Mouse (Mus musculus): ENCODE measurements around the gene Eprs.

Gene Eprs

DNA sequence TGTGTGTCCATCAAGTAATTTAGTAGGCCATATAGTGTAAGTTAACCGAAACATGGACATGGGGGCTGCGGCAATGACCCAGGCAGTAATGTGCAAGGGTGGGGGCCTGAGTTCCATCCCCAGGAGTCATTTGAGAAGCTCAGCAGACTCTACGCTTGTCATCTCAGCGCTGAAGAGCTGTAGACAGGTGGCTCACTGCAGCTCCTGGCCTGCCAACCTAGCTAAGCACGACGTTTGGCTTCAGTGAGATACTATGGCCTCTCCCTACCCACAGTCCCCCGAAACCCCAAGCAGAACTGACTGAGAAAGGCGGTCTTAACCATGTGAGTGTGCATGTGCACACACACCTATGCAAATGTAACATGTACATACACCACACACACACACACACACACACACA is 88.2 kb downstream of the Eprs start:
- no peak for DNase-seq (ENCODE audit: low read depth, low spot score)

DNA sequence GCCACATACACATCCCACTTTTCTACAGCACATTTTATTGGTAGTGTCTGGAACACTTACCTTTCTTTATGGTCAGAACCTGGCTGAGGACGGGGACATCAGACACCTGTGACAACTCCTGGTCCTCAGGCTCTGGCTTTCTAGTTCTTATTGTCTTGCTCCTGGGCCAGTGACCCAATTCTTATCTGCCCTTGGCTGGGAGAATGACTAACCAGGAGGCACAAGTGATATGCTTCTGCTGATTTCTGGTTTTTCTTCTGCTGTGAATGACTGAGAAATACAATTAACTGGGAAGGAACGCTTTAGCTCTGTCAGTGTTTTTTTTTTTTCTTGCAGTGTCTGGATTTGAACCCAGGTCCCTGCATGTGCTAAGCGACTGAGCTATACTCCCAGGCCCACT is 88.7 kb downstream of the Eprs start:
- DNase-seq (ENCODE audit: low read depth, low spot score): no peak

DNA sequence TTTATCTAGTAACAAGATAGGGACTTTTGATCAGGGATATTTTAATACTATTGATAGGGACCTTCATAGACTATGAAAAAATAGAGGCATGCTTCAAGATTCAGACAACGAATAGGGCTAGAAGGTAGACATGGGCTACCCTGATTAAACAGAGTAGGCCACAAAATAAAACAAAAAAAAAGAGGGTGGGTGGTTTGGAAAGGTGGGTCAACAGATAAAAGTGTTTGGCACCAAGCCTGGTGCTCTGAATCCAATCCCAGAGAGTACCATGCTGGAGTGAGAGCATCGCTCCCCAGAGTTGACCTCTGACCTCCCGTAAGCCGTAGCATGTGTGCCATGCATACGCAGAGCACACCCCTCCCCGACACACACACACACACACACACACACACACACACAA is 89.6 kb downstream of the Eprs start:
- no peak for DNase-seq (ENCODE audit: low read depth, low spot score)

DNA sequence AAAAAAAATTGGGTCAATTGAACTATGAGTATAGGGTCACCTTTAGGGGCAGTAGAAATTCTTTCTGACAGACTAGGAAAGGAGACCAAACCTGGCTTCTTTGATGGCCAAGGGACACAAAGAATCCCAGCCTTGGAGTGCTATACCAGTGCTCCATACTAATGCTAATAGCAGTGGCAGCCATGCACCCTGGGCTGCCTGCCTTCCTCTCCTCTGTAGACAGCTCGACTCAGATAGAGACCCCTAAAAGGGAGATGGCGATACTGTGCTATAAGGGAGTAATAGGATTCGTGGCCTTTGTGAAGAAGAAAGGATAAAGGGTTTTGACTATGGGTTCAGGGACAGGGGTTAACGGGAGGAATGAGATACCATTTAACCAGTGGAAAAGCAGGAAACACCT is 91.3 kb downstream of the Eprs start:
- no peak for DNase-seq (ENCODE audit: low read depth, low spot score)

DNA sequence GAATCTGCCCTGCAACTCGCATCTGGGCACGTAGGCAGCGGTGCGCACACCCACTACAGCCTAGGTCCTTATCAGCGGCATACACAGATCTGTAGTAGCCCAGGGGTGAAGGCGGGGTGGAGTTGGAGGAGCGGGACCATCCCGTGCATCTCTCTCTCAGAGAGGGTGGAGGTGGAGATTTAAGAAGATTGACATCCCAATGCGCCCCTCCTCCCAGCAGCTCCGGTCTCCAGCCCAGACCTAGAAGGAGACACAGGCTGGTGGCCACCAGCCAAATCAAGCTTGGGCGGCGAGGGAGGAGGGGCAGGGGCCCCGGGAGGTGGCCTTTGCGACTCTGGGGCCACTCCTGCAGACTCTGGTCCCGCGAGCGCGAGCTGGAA is 91.7 kb downstream of the Eprs start, which contains the start of gene Slc30a10:
Slc30a10 (plus strand) TSS at position 274 of the 380 bp plus-strand sequence.
- DNase-seq (ENCODE audit: low read depth, low spot score): no peak

DNA sequence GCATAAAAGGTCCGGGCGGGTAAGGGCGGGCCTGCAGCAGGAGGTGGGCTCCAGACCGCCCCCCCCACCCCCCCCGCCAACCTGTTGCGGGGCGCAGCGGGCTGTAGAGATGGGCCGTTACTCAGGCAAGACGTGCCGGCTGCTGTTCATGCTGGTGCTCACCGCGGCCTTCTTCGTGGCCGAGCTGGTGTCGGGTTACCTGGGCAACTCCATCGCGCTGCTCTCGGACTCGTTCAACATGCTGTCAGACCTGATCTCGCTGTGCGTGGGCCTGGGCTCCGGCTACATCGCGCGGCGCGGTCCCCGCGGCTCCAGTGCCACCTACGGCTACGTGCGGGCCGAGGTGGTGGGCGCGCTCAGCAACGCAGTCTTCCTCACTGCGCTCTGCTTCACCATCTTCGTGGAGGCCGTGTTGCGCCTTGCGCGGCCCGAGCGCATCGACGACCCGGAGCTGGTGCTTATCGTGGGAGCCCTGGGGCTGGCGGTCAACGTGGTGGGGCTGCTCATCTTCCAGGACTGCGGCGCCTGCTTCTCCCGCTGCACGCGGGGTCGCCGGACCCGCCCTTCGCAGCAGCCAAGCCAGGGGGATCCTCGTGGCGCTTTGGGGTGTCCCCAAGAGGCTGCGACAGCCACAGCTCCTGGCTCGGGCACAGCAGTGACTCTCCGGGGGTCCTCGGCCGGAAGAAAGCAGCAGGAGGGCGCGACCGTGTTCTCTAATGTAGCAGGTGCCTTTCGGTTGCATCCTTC is 92.3 kb downstream of the Eprs start:
- DNase-seq (ENCODE audit: low read depth, low spot score): no peak

DNA sequence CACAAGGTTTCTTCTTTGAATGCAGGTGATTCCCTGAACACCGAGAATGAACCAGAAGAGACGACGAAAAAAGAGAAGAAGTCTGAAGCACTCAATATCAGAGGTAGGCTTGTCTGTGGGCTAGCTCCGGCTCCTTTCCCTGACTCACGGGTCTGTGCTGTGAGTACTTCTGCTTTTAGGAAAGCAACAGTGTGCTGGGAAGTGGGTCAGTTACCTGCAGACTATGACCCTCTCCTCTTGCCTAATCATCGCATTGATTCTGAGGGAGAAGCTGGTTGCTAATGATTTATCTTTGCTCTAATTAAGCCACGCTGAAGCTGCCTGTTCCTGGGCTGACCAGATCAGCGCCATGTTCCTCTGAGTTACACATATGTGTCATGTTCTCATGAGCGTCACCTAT is 93.5 kb downstream of the Eprs start:
- no peak for DNase-seq (ENCODE audit: low read depth, low spot score)

DNA sequence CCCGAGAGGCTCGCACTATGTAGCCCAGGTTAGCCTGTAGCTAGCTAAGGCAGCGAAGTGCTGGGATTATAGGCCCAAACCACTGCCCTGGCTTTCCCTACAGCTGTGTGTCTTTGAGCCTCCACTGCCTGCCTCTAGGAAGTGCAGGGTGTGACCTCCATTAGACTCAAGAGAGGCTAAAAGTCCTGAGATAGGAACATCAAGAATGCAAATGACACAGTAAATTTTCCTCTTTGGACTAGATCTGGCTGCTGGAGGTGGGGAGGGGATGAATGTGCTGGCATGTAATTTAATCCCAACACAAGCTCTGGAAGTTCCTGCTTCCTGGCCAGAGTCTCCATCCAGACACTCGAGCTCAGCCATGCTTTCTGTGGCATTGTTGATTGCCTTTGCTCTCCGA is 97.3 kb downstream of the Eprs start:
- DNase-seq (ENCODE audit: low read depth, low spot score): no peak

DNA sequence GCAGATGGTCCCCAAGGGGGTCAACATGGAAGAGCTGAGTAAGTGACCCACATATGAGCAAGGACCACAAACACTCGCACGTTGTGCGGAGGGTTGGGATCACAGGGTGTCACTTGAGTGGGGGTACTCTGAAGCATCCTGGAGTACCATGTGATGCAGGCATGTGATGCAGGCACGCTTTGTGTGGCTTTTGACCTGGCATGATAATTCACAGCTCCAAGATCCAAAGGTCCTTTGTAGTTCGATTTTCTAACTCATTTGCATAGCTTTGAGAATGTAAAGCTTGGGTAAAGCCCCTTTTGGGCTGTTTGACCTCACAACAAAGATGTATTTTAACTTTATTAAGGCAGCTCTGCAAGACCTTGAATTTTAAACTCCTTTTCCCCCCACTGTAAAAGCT is 100.0 kb downstream of the Eprs start:
- DNase-seq (ENCODE audit: low read depth, low spot score): no peak

DNA sequence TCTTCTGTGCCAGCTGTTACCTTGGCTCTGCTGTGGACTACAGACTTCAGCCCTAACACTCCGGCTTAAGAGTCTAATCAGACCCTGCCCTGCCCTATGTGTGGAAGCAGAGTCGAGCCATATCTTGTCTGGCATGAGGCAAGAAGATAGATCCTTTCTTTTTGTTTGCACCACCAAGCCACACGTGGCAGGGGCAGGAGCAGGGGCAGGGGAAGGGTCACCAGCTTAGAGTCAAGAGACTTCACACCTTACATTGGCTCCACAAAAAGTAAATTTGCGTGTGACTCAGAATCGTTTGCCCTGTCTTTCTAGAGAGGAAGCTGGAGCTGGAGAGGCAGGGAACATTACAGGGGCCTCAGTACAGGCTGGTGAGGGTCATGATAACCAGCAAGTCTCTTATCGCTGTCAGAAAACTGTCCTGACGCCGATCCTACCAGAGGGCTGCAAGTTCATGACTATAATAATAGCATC is 106.7 kb downstream of the Eprs start:
- no peak for DNase-seq (ENCODE audit: low read depth, low spot score)

DNA sequence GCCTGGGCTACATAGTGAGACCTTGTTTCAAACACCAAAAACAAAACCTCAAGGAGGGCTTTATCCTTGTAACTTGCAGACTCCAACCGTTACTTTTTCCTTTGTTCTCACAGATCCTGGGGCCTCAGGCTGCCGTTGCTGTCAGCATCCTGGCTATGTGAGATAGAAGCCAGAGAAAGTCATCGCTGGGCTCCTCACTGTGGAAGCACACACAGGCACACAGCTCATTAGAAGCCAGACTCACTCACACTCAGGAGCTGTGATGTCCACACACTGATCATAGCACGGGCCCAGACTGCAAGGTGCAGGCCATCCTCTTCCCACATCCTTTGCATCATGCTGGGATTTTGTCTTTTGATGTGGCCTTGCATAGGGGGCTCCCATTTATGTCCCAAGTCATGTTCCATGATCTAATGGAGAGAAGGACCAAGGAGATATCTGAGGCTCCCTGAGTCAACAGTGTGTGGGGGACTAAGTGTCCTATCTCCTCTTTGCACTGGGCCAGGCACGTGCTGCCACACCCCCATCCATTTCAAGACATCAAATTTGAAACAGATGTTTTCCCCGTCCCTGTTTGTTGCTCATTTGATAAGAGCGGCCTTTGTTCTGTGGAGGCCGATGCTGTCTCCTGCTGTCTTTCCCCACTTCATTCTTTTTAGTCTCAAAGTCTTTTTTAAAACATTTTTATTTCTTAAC is 109.3 kb downstream of the Eprs start:
- DNase-seq (ENCODE audit: low read depth, low spot score): no peak

DNA sequence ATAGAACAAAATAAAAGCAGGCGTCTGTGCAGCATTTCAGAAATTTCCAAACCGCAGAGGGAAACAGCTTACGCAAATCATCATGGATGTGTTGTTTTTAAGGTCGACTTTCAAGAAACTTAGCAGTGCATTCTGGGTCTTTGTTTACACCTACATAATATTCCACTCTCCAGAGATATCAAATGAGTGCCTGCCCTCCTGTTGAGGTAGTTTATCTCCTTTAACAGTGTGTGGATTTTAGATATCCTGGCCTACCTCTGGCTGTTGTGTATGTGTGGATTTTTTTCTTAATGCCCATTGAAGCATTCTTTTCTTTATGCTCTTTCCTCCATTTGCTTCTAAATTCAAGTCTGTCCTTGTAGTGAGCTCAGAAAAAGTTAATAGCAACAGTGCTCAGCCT is 109.9 kb downstream of the Eprs start:
- no peak for DNase-seq (ENCODE audit: low read depth, low spot score)

DNA sequence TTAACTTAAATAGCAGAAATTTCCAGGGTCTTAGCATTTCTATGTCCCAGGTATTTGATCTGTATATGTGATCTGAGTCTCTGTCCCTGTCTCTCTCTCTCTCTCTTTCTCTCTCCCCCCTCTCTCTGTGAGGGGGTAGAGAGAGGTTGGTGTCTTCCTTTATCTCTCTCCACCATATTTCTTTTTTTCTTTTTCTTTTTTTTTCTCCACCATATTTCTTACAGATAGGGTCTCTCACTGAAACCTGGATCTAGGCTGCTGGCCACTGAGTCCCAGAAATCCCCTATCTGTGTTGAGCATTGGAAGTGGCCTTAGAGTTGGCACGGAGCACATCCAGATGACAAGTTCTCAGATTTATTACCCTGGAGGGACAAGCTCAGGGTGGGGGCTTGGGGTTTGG is 110.6 kb downstream of the Eprs start:
- no peak for DNase-seq (ENCODE audit: low read depth, low spot score)

Data from 3T3-L1 (cell line).